Mouse (Mus musculus) frontal cortex, postnatal 10 days (tissue): ENCODE results near the gene Nelfe.
"Not testable (repeated sequence)": the region's sequence is repeated elsewhere in the genome, so short reads cannot be mapped to it uniquely, and the experiment has no call there.

ENCODE experiments used
- DNase-seq, 2 experiments: peaks; one replicate each; pipeline ENCODE4 v3.0.0; 2022; ENCODE audit warnings: low spot score in 2 of 2, mixed read lengths in 1 of 2

Gene Nelfe

GRCm38 (mm10) chr17:34849722-34850516, at the start of gene Nelfe, which contains the start of gene Skiv2l:
TSS of gene Nelfe (plus strand) at chr17:34850391.
TSS of gene Skiv2l (minus strand) at chr17:34850210.
- DNase-seq = peak; percentile 98

GRCm38 (mm10) chr17:34800781-34801305, 49.3 kb upstream of the Nelfe start:
- DNase-seq = not testable (repeated sequence)

- DNase-seq = not testable (repeated sequence)
These were observed 47.4 kb upstream of the Nelfe start for GRCm38 (mm10) chr17:34802756-34803155.

DNA sequence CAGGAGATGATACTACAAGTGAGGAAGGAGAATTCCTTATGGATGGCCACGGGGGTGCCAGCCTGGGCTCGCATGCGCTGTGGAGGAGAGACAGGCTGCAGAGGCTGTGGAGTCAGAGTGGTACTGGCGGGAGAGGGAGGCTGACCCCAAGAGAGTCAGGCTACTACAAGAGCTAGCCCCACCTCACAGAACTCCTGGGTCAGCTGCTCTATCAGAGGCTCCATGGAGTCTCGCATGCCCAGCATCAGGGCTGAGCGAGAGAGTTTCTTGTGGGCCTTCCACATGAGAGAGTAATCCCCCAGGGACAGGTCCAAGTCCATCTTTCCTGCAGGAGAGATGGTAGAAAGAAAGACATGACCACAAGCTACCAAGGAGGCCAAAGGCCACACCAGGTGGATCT, 46.8 kb upstream of the Nelfe start:
- not testable (repeated sequence) for DNase-seq

DNA sequence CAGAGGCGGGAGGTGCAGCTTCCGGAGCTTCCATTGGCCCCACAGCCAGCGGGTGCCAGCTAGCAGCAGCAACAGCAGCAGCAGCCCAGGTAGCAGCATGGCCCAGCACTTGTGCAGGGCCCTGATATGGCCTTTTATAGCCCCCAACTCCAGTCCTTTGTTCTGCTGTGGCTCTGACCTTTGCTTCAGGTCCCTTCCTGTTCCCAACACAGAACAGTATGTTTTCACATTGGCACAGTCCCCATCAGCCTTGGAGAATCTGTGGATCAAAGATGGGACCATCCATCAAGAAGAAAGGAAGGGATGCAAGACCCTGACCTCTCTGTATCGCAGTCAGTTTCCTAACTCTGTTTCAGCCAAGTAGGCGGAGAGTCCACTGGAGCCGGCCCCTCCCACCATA, 45.9 kb upstream of the Nelfe start, which contains the start of gene Cyp21a1:
TSS of gene Cyp21a1 (minus strand) at position 261 of the 400 bp plus-strand sequence.
- DNase-seq = not testable (repeated sequence)

DNA sequence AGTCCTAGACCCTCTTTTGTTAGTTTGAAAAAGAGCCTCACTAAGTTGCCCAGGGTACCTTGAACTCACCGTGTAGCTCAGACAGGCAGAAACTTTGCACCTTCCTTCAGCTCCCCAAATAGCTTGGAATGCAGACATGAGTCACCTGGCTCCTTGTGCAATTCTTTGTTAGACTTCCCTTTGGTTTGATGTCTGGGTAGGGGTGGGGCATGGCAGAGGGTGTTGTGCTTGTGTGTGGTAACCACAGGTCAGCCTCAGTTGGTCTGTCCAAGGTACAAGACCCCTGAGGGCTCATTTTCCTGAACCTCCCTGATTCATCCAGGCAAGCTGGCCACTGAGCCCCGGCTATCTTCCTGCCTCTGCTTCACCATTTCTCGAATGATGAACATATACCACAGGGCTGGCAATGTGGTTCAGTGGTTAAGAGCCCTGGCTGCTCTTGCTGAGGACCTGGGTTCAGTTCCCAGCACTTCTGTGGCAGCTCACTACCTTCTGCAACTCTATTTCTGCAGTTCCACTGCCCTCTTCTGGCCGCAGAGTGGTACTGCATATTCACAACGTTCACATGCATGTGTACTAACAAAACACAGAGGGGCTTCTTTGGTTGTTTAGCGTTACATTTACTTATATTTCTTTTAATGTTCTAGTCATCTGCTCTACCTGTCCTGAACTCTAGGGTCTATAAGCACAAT, 45.2 kb upstream of the Nelfe start:
- no peak for DNase-seq

DNA sequence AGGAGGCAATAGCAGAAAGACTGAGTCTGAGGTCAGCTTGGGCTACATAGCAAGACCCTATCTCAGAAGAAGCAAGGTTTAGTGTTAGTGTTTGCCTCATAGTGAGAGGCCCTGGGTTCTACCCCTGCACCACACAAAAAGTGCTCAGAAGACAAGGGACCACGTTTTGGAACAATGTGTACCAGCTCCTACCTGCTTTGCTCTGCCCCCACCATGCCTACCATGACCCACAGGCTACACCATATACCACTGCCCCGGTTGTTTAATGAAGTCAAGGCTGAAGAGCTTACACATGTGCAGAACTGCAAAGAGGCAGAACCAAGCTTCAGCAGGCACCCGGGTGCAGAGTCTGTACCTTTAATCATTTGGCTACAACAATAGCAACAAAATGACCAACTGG, 43.0 kb upstream of the Nelfe start:
- no peak for DNase-seq

DNA sequence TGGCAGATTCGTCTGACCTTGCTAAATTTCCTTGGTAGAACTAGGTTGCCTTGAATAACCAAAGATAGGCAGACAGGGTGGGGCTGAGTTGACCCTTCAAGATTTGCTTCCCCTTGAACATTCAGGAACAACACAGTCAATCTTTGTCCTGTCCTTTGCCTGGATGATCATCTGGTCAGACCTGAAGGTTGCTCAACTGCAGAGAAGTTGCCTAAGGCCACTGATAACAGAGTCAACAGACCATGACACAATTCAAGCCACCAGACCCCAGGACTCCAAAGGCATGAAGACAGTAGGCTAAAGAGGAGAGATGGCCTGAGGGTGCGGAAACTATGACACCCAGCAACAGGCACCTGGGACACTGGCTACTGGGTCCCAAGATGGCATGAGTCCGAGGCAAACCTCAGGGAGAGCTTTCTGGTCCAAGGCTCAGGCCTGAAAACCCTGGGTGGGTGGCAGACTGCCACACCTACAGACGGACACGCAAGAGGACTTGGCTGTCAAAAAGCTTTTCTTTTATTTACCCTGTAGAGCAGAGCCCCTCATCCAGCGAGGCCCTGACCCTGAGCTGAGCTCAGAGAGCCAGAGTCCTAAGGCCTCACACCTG, 41.5 kb upstream of the Nelfe start:
- DNase-seq = no peak

DNA sequence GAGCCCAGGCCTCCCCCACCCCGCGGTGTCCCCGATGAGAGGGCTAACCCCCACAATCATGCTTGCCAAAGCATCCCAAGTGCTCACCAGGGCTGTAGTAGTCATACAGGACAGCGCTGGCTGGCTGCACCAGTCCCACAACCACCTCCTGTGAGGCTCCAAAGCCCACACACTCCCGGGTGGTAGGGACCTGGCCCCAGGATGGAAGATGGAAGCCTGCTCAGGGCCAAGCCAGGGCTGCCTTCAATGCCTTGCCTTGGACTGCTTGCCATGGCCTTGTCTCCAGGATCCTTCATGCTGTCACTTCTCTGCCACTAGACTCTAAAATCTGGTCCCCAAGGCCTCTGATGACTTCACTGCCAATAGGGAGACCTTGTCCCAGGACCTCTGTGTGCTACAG, 39.8 kb upstream of the Nelfe start:
- not testable (repeated sequence) for DNase-seq

DNA sequence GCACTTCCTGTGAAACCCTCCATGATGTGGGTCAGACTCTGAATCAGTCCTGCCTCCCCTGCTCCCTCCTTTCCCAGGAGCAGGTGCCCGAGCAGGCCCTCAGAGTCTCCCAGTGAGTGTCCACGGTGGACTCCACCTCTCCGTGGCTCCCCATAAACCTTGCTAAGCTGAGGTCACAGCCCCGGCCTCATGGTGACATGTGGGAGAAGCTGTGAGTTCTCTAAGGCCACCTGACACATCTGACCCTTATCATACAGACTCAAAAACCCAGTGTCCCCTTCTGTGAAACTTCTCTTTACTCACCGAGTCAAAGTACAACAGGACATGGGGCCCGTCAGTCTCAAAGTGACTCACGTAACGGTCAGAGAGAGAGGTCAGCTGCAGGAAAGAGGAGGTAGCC, 39.4 kb upstream of the Nelfe start:
- not testable (repeated sequence) for DNase-seq

- DNase-seq = no peak
These were observed 38.9 kb upstream of the Nelfe start for GRCm38 (mm10) chr17:34811275-34811674.

- DNase-seq = peak in 1 of 2 experiments; percentile 21
These were observed 36.4 kb upstream of the Nelfe start for GRCm38 (mm10) chr17:34813747-34814146.

- DNase-seq = no peak
These were observed 35.3 kb upstream of the Nelfe start for GRCm38 (mm10) chr17:34814818-34815370.

GRCm38 (mm10) chr17:34830776-34831175, 19.4 kb upstream of the Nelfe start:
- DNase-seq = not testable (repeated sequence)

DNA sequence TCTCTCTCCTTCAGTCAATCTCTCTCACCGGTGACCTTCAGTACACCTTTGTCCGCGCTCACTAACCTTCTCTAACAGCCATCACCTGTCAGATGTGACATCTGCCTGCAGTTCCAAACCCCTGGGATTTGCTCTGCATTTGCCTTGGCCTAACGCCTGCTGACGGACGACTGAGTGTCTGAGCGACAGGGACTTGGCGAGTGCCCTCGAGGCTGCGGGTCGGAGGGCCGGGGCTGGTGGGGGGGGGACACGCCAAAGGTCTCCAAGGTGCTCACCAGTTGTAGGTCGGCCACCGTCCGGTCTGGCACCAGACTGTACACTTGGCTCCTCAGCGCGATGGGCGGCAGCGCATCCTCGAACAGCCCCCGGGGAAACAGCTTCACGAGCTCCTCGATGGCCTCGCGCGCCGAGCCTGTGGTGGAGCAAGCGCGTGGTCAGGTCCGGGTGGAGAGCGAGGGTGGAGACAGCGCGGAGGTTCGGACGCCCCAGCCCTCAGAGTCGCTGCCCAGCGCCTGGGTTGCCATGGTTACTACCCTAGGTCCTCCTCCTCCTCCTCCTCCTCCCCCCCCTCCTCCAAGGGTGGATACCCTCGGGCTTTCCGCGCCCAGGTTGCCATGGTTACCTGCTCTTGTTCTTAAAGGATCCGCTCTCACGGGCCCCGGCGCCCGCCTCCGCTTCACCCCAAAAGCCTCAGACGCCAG, 13.9 kb upstream of the Nelfe start:
- no peak for DNase-seq

- peak; percentile 95 to 98 for DNase-seq
These were observed 13.4 kb upstream of the Nelfe start, which contains the start of the genes Stk19 and Dxo for GRCm38 (mm10) chr17:34836856-34837221. TSS of gene Stk19 (minus strand) at chr17:34836945. TSS of gene Dxo (plus strand) at chr17:34837019.

DNA sequence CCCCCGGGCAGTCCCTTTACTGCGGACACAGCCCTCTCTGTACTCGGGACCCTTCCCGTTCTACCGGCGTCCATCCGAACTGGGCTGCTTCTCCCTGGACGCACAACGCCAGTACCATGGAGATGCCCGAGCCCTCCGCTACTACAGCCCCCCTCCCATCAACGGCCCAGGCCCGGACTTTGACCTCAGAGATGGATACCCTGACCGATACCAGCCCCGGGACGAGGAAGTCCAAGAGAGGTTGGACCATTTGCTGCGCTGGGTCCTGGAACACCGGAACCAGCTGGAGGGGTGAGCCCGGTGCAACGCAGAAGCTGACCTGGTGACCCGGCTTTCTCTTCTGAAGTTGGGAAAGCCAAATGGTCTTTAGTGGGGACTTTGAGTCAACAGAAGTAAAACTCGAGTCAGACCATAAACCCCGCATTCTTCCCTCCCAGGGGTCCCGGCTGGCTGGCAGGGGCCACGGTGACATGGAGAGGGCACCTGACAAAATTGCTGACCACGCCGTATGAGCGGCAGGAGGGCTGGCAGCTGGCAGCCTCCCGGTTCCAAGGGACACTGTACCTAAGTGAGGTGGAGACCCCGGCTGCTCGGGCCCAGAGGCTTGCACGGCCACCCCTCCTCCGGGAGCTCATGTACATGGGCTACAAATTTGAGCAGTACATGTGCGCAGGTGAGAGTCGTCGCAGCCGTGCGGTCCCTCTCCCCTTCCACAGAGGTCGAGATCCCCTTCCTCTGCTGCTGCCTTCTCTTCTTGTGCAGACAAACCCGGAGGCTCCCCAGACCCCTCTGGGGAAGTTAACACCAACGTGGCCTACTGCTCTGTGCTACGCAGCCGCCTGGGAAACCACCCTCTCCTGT, 12.5 kb upstream of the Nelfe start:
- DNase-seq = peak in 1 of 2 experiments; percentile 24

DNA sequence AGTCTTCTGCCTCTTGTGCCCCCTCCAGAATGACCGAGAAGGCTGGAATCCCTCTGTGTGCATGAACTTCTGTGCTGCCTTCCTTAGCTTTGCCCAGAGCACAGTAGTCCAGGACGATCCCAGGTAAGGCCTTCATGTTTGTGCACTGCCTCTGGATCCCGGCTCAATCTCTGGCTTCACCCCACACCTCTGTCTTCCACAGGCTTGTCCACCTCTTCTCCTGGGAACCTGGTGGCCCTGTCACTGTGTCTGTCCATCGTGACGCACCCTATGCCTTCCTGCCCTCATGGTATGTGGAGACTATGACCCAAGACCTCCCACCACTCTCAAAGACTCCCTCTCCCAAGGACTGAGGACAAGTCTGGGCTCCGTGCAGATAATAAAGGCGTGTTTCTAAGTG, 11.4 kb upstream of the Nelfe start:
- no peak for DNase-seq

DNA sequence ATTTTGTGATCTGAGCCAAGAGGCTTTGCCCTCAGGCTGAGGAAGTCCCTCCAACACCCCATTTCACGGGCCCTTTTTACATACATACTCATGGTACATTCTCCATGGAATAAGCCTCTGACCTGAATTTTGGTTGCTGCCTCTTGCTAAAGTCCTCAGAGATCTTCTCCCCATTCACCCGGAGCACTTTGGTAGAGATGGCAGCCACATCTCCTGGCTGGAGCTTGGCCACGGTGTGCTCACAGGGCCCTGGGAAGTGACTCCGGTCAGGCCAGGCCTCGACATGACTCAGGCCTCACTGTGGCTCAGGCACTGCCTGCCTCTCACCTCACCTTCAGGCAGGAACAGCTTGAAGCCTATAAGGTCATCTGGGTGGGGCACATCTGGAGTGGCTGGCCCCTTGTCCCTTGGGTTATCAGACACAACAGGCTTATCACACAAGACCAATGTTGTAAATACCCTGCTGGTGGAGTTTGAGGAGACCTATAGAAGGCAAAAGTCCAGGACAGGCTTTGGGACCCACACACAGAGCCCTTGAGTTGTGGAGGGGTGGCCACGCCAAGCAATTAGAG, 9.4 kb upstream of the Nelfe start:
- no peak for DNase-seq

GRCm38 (mm10) chr17:34844884-34845283, 5.3 kb upstream of the Nelfe start:
- DNase-seq = no peak
